Mouse (Mus musculus) spleen, postnatal 10 days (tissue): ENCODE measurements around the gene Bag1.
"Not testable (repeated sequence)": the region's sequence is repeated elsewhere in the genome, so short reads cannot be mapped to it uniquely, and the experiment has no call there.

Experiments
- DNase-seq, 2 experiments: peaks; one replicate each; pipeline ENCODE4 v3.0.0; 2021 to 2022; ENCODE audit warnings: low spot score in 2 of 2

Gene Bag1

DNA sequence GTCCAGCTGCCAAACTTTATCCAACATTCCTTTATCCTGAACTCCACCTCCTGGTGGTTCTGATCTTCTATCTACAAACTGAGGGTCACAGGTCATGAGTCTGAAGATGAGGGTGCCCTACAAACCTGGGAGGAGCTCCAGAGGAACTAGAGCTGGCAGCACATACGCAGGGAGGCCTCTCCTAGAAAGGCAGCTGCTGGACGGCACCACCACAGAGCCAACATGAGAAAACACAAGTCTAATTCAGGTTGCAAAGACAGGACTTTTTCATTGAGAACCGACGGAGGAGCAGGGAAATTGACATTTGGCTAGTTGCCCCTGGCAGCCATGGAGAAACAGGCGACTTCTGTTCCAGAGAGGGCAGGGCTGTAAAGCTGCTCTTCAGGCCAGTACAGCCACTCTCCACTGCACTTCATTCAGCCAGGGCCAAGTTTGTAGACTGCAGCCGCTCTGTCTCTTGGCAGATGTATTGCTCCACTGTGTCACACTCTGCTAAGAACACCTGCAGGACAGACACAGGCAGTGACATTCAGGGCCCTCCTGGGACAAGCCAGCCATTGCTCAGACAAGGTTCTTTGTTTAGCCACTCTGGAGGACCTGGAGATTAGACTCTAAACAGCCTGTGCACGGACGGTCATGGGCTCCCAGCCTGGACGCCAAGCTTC is 11.8 kb downstream of the Bag1 start:
- DNase-seq: no peak

DNA sequence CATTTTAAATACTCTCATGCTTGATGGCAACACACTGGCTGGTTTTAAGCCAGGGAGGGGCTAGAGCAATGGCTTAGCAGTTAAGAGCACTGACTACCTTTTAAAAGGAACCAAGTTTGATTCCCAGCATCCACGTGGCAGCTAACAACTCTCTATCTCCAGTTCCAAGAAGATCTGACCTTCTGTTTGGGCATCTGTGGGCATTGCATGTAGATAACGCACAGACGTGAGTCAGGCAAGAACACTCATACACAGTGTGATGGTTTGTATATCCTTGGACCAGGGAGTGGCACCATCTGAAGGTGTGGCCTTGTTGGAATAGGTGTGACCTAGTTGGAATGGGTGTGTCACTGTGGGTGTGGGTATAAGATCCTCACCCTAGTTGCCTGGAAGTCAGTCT is 13.7 kb downstream of the Bag1 start:
- DNase-seq: not testable (repeated sequence)

DNA sequence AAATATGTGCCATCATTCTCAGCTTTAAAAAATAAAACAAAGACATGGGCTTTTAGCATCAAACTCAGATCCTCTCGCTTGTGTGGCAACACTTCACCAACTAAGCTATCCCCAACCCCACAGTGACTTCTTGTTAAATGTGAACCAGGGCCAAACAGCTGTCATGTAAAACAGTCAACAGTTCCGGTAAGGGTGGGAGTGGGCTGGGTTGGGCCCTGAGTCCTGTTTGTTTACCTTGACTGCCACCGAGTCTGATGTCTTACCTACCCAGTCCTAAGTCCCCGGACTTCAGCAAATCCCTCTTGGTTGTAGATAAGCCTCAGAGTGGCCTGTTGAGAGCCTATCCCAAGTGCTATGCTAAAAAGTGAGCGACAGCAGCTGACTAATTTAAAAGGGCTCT is 14.4 kb downstream of the Bag1 start:
- no peak for DNase-seq

DNA sequence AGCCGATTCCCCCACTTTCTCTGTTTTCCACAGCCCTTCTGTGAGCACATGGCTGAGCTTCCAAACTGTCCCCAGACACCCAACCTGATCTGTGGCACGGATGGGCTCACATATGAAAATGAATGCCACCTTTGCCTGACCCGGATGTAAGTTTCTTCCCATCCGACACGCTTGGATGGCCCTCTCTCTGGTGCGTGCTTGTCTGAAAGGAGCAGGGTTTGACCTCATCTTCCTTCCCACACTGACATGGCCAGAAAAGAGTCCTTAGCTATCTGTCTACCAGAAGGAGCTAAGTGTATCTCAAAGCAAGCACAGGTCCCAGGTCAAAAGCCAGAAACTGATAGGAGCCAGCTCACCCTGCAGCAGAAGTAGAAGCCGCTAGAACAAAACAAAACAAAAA is 19.0 kb downstream of the Bag1 start:
- DNase-seq: no peak

DNA sequence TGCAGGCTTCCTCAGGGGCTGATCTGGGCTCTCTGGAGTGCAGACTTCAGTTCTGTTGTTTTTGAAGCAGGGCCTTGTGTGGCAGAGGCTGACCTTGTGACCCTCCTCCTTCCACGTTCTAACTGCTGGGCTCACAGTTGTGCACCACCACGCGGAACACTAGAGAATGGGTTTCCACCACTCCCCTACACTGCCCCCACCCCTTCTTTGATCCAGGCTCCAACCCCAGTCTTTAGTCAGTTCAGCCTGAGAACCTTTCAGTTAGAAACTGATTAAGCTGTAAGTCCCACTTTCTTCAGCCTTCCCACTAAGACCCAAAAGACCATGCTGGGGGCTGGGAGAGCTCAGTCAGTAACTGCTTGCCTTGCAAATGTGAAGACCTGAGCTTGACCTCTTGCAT is 22.5 kb downstream of the Bag1 start:
- DNase-seq: no peak

DNA sequence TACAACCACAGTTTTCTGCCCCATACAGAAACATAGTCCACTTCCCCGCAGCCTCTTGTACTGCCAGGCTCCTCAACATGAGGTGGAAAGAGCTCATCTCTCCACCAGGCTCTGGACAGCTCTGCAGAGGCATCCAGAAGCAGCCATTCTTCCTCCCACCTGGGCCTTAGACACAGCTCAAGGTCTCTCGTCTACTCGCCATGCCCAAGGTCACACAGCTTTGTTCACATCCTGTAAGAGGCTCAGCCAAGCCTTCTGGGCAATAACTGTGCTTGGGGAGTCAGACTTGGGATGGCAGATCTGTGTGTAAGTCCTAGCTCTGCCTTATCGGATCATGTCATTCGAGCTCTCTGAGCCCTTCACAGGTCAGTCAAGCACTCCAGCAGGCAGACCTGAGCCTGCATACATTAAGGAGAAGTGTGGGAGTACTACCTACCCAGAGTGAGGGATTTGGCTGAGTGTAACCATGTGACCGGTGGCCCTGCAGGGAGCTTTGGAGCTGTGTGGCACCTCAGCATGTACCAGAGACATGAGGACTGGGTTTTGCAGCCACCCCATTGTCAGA is 24.9 kb downstream of the Bag1 start:
- no peak for DNase-seq

DNA sequence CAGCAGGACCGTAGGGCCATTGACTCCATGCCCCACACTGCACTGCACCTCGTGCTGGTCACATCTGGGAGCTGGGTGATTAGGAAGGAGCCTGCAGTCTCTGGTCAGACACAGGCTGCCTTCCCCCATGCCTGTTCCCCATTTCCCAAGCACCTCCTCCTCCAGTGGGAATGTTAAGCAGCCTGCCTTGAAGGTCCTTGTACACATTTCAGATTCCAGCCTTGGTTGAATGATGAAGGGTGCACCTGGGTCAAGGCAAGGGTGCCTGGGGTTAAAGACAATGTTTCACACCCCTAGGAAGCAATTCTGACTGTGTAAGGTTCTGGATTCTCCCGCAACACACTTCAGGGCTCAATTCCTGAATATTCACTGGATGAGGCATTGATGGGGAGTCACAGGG is 26.8 kb downstream of the Bag1 start:
- no peak for DNase-seq

DNA sequence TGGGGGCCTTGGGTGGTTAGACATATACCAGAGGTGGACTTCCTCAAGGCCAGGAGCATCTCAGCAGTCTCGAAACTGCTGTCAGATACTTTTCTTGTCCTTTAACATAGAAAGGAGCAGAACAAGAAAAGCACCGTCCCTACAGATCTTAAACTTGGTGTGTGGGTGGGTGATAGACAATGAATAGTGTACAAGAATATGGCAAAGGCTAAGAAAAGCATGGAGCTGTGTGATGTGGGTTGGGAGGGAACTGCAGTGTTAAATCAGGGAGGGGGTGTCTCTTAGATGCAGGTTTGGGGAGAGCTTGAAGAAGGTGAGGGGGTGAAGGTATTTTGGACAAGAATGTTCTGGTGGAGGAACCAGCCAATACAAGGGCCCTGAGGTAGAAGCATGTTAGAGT is 27.5 kb downstream of the Bag1 start:
- DNase-seq: no peak

DNA sequence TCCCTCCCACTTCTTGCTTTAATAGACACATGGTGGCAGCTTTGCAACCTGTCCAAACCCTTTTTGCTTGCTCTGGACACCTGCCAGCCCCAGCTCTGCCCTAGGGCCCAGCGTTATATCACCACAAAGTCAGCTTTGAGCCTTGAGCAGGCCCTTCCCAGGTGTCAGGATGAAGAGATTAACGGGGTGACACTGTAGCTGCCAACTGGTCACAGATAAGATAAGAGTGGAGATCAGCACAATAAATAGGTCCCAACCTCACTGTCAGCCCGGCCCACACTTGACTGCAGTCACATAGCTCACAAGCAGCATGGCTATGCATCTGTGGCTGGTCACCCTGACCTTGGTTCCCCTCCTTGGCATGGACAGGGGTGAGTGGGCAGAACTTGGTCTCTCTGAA is 28.3 kb downstream of the Bag1 start, which contains the start of gene Spink4:
Gene Spink4 (plus strand): TSS at position 268 of the 400 bp plus-strand sequence.
- peak in 1 of 2 experiments; percentile 20 for DNase-seq

DNA sequence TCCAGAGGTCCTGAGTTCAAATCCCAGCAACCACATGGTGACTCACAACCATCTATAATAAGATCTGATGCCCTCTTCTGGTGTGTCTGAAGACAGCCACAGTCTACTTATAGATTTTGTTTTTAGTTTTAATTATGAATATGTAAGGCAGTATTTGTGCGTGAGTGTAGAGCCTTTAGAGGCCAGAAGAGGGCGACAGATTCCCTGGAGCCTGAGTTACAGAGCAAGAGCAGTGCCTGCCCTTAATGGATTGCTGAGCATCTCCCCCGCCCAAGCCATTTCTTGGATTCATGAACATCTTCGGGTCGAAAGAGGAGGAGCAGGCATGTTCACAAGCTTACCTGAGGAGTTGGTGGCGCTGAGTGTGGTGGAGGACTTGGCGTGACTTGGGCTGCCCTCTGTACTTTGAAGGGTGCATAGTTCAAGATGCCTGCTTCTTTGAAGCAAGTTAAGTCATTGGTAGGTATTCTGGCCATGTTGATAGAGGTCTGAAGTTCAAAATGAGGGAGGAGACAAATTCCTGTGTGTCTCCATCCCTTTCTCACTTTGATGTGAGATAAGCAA is 31.4 kb downstream of the Bag1 start:
- DNase-seq: no peak

DNA sequence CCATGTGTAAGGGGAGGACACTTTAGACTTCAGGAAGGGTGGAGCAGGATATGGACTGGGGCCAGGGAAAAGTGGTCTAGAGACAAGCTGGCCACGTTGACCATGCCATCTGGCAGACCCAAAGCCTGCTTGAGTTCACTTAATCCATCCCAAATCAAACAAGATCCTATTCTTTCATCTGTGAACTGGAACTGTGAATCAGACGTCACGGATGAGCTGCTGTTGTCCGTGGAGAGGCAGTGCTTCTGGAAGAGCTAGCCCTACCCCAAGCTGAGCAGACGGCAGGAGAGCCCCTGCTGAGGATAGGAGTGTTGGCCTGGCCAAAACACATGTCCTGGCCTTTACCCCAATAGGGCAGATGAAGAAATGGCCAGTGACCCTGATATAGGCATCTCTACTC is 32.1 kb downstream of the Bag1 start:
- DNase-seq: no peak

DNA sequence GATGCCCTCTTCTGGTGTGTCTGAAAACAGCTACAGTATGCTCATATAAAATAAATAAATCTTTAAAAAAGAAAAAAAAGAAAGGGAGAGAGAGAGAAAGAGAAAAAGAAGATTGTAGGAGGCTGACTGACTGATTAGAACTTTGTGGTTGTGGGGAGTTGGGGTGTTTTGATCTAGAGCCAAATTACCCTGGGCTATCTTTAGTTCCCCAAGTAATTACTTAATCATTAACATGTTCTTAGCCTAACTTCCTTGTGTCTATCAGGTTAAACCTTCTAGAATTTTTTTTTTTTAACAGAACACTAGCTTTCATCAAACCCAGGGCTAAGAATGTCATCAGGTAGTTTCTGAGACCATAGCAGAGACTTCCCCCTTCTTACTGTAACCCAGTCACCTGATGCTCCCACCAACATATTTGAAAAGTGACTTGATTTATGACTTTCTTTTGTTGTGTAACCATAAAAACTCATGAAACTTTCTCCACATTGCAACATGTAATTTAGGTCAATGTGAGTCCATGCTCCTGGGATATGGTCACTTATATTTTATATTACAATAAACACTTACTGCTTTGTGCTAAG is 33.7 kb downstream of the Bag1 start:
- DNase-seq: no peak

DNA sequence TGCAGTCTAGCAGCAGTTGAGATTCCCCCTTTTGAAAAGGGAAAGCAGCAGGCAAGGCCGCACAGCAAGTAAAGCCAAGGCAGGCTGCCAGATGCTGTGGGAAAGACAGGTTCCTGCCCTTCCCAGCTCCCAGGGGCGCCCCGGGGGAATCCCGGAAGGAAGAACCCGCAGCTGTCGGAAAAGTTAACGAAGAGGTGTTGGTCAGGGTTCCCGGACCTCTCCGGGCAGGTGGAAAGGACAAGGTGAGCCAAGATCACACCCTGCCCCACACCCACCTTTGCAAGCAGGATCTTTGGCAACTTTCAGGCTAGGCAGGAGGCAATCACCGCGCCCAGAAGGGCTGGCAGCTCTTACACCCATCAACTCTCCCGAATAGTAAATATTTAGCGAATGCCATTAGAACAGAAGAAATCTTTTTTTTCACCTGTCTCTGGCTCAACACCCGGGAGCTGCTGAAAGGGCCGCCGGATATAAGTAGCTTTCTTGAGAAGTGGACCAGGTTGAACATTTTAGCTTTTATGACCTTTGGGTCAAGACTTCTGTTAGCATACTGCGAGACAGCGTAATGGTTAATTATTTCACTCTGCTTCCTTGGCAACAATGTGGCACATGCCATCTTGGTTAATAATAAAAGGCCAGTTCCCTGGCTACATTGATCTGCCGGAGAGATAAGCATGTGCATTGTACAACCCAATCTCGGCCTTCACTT is 39.7 kb downstream of the Bag1 start:
- DNase-seq: no peak

DNA sequence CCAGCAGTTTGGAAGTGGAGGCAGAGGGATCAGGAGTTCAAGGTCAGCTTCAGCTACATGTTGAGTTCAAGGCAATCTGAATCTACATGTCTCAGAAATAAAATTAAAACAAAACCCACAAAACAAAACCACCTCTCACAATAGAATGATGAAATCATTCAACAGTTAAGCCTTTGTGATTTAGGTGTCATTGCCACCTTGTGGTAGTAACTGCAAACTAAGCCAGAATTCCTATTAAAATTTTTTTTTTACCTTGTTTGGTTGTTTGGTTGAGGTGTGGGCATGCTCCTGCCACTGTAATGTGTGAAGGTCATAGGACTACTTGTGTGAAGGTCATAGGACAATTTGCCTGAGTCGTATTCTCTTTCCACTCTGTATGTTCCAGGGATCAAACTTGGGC is 41.8 kb downstream of the Bag1 start:
- no peak for DNase-seq

DNA sequence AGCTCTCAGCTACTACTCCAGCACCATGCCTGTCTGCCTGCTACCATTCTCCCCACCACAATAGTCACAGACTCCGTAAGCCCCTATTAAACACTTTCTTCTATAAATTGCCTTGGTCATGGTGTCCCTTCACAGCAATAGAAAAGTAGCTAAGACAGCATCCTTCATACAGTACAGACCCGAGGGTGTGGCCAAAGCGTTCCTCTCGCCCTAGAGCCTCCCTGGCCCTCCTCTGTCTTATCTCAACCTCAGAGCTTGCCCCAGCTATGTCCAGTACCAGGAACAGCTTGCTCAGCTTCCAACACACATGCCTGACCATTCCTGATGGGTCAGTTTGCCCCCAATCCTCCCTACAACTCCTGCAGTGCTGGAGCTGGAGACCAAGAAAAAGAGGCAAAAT is 47.5 kb downstream of the Bag1 start:
- DNase-seq: no peak

DNA sequence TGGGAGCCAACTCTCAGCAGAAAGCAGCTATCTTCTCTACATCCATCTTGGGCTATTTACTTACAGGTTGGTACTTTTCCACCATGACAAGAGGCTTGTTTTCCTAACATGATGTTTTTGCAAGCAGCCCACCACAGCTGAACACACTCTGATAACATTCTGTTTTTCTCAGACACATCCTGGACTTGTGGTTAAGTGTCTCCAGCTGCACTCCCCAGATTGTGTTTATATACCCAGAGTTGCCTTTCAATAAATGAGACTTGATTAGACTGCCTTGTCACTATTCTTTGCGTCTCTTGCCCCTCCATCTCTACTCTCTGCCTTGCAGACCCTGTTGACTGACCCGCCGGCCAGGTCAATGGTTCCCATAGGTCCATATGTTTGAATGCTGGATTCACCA is 48.0 kb downstream of the Bag1 start:
- no peak for DNase-seq

DNA sequence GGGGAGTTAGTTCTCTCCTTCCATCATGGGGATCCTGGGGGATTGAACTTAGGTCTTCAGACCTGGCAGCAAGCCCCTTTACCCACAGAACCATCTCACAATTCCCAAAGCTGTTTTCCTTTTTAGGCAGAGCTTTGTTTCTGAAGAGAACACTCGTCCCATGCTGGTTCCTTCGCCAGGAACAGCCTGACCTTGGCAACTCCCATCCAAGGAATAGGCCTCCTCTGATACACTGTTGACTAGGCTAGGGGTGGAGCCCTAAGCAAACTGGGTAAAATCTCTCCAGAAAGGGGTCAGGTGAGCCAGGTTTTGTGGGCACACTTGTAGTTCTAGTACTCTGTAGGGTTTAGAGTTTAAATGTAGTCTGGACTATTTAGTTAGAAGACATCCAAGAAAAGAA is 48.8 kb downstream of the Bag1 start:
- no peak for DNase-seq

DNA sequence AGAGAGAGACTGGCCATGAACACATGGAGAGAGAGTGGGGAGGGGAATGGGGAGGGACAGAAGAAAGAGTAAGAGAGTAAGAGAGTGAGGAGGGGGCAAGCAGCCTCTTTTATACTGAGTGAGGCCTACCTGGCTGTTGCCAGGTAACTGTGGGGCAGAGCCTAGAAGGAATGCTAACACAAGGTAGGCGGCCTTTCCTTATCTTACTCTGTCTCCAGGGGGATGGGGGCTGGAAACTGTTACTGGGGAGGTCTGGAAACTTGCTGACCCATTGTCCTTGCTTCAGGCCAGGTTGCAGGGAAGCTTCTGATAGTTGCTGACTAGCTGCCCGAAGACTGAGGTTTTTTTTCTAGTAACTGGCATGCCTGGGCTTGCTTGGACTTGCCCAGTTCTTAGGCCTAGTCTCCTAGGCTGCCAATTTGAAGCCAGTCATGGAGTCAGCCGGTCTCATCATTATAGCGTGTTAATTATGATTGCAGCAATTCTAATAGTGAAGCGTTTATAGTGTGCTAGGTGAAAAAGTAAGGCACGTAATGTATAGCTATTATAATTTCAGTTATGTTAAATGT is 49.5 kb downstream of the Bag1 start:
- DNase-seq: no peak

DNA sequence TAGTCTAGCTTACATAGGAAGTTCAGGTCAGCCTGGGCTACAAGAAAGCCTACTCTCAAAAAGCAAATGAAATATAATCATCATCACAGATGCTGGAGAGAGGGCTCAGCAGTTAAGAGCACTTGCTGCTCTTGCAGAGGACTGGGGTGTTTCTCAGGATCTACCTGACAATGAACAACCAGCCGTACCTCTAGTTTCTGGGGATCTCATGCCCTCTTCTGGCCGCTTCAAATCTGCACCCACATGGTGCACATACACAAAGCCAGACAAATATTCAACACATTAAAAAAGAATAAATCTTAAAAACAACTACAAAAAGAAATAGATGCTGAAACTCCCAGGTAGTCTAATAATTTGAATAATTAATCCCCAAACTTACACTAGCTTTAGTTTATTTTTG is 52.4 kb downstream of the Bag1 start:
- no peak for DNase-seq

DNA sequence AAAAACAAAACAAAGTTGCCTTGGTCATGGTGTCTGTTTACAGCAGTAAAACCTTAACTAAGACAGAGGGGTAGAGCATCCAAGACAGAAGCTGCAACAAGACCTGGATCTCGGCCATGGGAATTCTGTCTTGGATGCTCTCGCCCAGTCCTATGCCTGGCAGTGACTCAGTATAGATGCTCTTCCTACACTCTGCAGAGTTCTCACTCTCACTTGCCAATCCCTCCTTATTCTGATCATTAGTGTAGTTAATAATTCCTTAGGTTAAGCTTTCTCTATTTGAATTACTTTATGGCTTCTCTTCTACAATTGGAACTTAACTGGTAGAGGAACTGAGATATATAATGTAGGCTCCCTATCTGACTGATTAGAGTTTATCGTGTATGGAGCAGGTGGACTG is 53.0 kb downstream of the Bag1 start:
- DNase-seq: no peak

DNA sequence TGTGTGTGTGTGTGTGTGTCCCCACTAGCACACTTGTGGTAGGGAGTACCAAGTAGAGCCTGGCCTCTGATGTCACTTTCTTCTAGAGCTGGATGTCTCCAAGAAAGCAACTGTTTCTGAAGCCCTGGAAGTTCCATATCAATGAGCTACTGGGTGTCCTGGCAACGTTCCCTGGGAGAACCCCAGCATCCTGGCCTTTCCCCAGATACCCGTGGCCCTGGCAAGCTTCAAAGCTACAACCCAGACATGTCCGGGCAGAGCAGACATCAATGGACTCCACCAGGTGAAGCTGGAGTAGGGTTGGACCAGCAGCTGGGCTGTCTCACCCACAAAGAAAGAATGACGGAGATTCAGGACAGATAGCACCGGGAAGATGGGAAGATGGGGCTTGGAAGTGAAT is 56.9 kb downstream of the Bag1 start:
- DNase-seq: no peak

DNA sequence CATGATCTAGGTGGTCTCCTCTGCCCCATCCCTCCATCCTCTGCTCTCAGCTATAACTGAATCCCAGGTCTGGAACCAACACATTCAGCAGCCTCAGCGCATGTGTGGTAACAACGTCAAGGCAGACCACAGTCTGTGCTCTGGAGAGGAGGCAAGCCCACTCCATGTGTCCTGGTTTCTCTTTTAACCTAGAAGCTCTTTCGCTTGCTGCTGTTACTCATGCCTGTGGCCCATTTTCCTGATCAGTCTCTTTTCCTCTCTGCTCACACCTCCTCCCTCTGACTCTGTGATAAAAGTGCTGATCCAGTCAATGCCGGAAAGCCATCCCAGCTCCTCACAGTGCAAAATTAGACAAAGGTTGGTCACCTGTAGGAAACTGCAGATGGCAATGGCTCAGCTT is 58.1 kb downstream of the Bag1 start:
- no peak for DNase-seq
